Mouse (Mus musculus) myocyte (in vitro differentiated cells): Measurements from ENCODE around the gene Gm765. TPM values are rescaled to one million over a fixed set of nuclear protein-coding genes. Genes with fewer than 3 reads are reported as not detected.

Experiments
- H3K27me3 ChIP-seq: one replicate; pipeline ENCODE4 v1.6.1; 2011; ENCODE audit not compliant: control insufficient read depth, insufficient read depth, insufficient read length
- H3K36me3 ChIP-seq: one replicate; pipeline ENCODE4 v1.6.1; 2011; ENCODE audit not compliant: control insufficient read depth, insufficient read depth
- H3K4me2 ChIP-seq: one replicate; pipeline ENCODE4 v1.6.1; 2011; ENCODE audit warnings: low read depth, control low read depth
- H3K4me3 ChIP-seq: one replicate; pipeline ENCODE4 v1.5.1; 2011; ENCODE audit warnings: mild to moderate bottlenecking, control low read depth, moderate library complexity
- H3K79me2 ChIP-seq: one replicate; pipeline ENCODE4 v1.6.1; 2011; ENCODE audit not compliant: control insufficient read depth, insufficient read depth
- H3ac ChIP-seq: one replicate; pipeline ENCODE4 v1.6.1; 2011; ENCODE audit not compliant: control insufficient read depth, insufficient read length
- CEBPB ChIP-seq: IDR thresholded peaks from 2 replicates; pipeline ENCODE4 v1.6.1; 2011; ENCODE audit warnings: mild to moderate bottlenecking, moderate library complexity; ENCODE audit not compliant: poor library complexity, insufficient read depth, severe bottlenecking
- E2F4 ChIP-seq: IDR thresholded peaks from one replicate; pipeline ENCODE4 v1.6.1; 2011; ENCODE audit warnings: mild to moderate bottlenecking, control low read depth, moderate library complexity; ENCODE audit not compliant: insufficient read depth
- MAX ChIP-seq: IDR thresholded peaks from one replicate; pipeline ENCODE4 v1.6.1; 2011; ENCODE audit warnings: low read depth, mild to moderate bottlenecking, control low read depth
- MYOD1 ChIP-seq, 3 experiments: IDR thresholded peaks; one replicate each; pipeline ENCODE4 v1.6.1; 2011; ENCODE audit warnings: control low read depth in 2 of 3, low read depth in 2 of 3, mild to moderate bottlenecking in 2 of 3, moderate library complexity in 1 of 3; ENCODE audit not compliant: insufficient read length in 2 of 3, control insufficient read depth in 1 of 3
- MYOG ChIP-seq, 3 experiments: IDR thresholded peaks; one replicate each; pipeline ENCODE4 v1.6.1; 2011; ENCODE audit warnings: control low read depth in 2 of 3, low read depth in 2 of 3, mild to moderate bottlenecking in 2 of 3; ENCODE audit not compliant: insufficient read length in 2 of 3, control insufficient read depth in 1 of 3, insufficient read depth in 1 of 3
- POLR2A ChIP-seq: IDR thresholded peaks from one replicate; pipeline ENCODE4 v1.6.1; 2011; ENCODE audit warnings: low read depth, mild to moderate bottlenecking, control low read depth, moderate library complexity; ENCODE audit not compliant: insufficient read length
- POLR2AphosphoS2 ChIP-seq: IDR thresholded peaks from one replicate; pipeline ENCODE4 v1.6.1; 2011; ENCODE audit warnings: low read depth, control low read depth; ENCODE audit not compliant: insufficient read length
- REST ChIP-seq: IDR thresholded peaks from one replicate; pipeline ENCODE4 v1.6.1; 2011; ENCODE audit warnings: mild to moderate bottlenecking, control low read depth, moderate library complexity; ENCODE audit not compliant: insufficient read depth, insufficient read length
- SRF ChIP-seq: IDR thresholded peaks from one replicate; pipeline ENCODE4 v1.6.1; 2011; ENCODE audit warnings: low read depth; ENCODE audit not compliant: control insufficient read depth, insufficient read length
- TCF12 ChIP-seq: IDR thresholded peaks from one replicate; pipeline ENCODE4 v1.6.1; 2011; ENCODE audit warnings: mild to moderate bottlenecking, control low read depth; ENCODE audit not compliant: poor library complexity, insufficient read depth, severe bottlenecking
- TCF3 ChIP-seq: IDR thresholded peaks from one replicate; pipeline ENCODE4 v1.6.1; 2011; ENCODE audit warnings: low read depth, control low read depth; ENCODE audit not compliant: insufficient read length
- USF1 ChIP-seq: IDR thresholded peaks from one replicate; pipeline ENCODE4 v1.6.1; 2011; ENCODE audit warnings: low read depth, mild to moderate bottlenecking, control low read depth, moderate library complexity
- polyA plus RNA-seq: library from polyadenylated mRNA; unstranded; fragments of >200 nt; fragmentation: generic; extraction: Trizol; gene quantifications from one replicate; pipeline ENCODE4 v1.2.1, GENCODE M21; 2012; ENCODE audit warnings: missing spikeins

Gene Gm765
- polyA plus RNA-seq, 1 experiment, result not detected

DNA sequence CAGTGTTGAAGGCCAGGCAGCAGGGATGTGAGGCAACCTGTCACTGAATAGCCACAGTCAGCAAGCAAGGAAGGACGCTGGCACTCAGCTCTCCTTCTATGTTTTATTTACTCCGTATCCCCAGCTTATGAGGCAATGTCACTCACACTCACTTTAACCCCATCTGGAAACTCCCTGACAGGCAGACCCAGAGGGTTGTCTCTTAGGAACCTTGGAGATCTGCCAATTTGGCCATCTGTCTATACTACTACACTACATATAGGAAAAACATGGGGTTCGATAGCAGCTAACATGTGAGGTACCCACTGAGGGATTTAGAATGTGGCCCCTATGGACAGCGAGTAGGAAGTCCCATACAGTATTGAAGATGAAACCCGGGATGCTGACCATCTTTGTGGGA lies 12.7 kb upstream of the Gm765 start:
- Histone ChIP-seq H3K4me3 (no peak overlapping the region), H3K4me2 (no peak overlapping the region), H3K27me3 (peaks cover 14% of the 10 kb centered on the region), H3K79me2 (no peaks in the 10 kb centered on the region), H3ac (no peak overlapping the region), H3K36me3 (no peaks in the 10 kb centered on the region)
- no peak for TF ChIP-seq TCF3
- TF ChIP-seq SRF, result no peak
- TF ChIP-seq REST, result no peak
- no peak for TF ChIP-seq E2F4
- TF ChIP-seq MYOD1 (IDR thresholded peaks at IDR 0.05; ENCODE audit: control insufficient read depth in 1 of 3, insufficient read length in 2 of 3, low read depth in 2 of 3), result no peak
- no peak for TF ChIP-seq POLR2A
- no peak for TF ChIP-seq CEBPB
- no peak for TF ChIP-seq MAX
- no peak for TF ChIP-seq USF1

GRCm38 (mm10) chr6:98353285-98353684 lies 10.7 kb upstream of the Gm765 start:
- peaks cover 14% of the 10 kb centered on the region for H3K27me3 ChIP-seq
- no peak overlapping the region for H3ac ChIP-seq
- H3K4me2 ChIP-seq, result no peak overlapping the region
- no peak for TF ChIP-seq MYOD1 (IDR thresholded peaks at IDR 0.05; ENCODE audit: control insufficient read depth in 1 of 3, insufficient read length in 2 of 3, low read depth in 2 of 3)
- no peak for TF ChIP-seq REST
- no peak for TF ChIP-seq SRF
- no peaks in the 10 kb centered on the region for H3K36me3 ChIP-seq
- no peak overlapping the region for H3K4me3 ChIP-seq
- no peaks in the 10 kb centered on the region for H3K79me2 ChIP-seq

DNA sequence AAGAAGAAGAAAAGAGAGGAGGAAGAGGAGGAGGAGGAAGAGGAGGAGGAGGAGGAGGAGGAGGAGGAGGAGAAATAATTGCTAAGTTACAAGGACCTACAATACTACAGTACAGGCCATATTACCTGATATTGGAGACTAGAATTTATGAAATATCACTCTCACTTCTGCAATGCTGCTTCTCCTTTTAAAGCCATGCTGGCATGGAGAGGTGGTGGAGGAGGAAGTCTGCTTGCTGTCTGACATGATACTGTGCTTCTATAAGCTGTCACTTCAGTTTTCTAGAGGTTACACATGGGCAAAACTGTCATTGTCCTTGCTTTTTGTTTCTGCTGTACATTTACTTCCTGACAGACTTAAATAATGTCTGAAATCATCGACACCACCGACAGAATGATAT lies 9.8 kb downstream of the Gm765 start:
- no peak for TF ChIP-seq POLR2AphosphoS2
- no peak for TF ChIP-seq REST
- TF ChIP-seq POLR2A, result no peak
- TF ChIP-seq TCF12, result no peak
- no peak for TF ChIP-seq MYOG (IDR thresholded peaks at IDR 0.05; ENCODE audit: control insufficient read depth in 1 of 3, insufficient read depth in 1 of 3, insufficient read length in 2 of 3, low read depth in 2 of 3)
- no peak for TF ChIP-seq MAX
- no peak for TF ChIP-seq MYOD1 (IDR thresholded peaks at IDR 0.05; ENCODE audit: control insufficient read depth in 1 of 3, insufficient read length in 2 of 3, low read depth in 2 of 3)
- TF ChIP-seq CEBPB, result no peak
- no peak for TF ChIP-seq TCF3
- TF ChIP-seq USF1, result no peak
- no peak for TF ChIP-seq E2F4
- no peak for TF ChIP-seq SRF
- H3K36me3 ChIP-seq, result no peaks in the 10 kb centered on the region
- H3K4me2 ChIP-seq, result no peak overlapping the region
- H3K27me3 ChIP-seq, result no peaks in the 10 kb centered on the region
- no peak overlapping the region for H3K4me3 ChIP-seq
- H3ac ChIP-seq, result no peak overlapping the region
- no peaks in the 10 kb centered on the region for H3K79me2 ChIP-seq

GRCm38 (mm10) chr6:98311659-98312058 lies 30.9 kb downstream of the Gm765 start:
- no peak overlapping the region for H3ac ChIP-seq
- TF ChIP-seq MAX (no peak), CEBPB (no peak), TCF12 (no peak), MYOD1 (IDR thresholded peaks at IDR 0.05; ENCODE audit: control insufficient read depth in 1 of 3, insufficient read length in 2 of 3, low read depth in 2 of 3) (no peak), REST (no peak), POLR2AphosphoS2 (no peak), USF1 (no peak), E2F4 (no peak), TCF3 (no peak), POLR2A (no peak), MYOG (IDR thresholded peaks at IDR 0.05; ENCODE audit: control insufficient read depth in 1 of 3, insufficient read depth in 1 of 3, insufficient read length in 2 of 3, low read depth in 2 of 3) (no peak)
- no peak overlapping the region for H3K4me3 ChIP-seq
- H3K4me2 ChIP-seq, result no peak overlapping the region
- H3K79me2 ChIP-seq, result no peaks in the 10 kb centered on the region
- no peaks in the 10 kb centered on the region for H3K27me3 ChIP-seq
- H3K36me3 ChIP-seq, result no peaks in the 10 kb centered on the region

- no peaks in the 10 kb centered on the region for H3K79me2 ChIP-seq
- H3K4me2 ChIP-seq, result no peak overlapping the region
- H3K36me3 ChIP-seq, result no peaks in the 10 kb centered on the region
- no peak overlapping the region for H3ac ChIP-seq
- no peak overlapping the region for H3K4me3 ChIP-seq
- TF ChIP-seq E2F4 (no peak), POLR2A (no peak), MYOD1 (IDR thresholded peaks at IDR 0.05; ENCODE audit: control insufficient read depth in 1 of 3, insufficient read length in 2 of 3, low read depth in 2 of 3) (no peak), USF1 (no peak), TCF3 (no peak), REST (no peak), TCF12 (no peak), POLR2AphosphoS2 (no peak), MYOG (IDR thresholded peaks at IDR 0.05; ENCODE audit: control insufficient read depth in 1 of 3, insufficient read depth in 1 of 3, insufficient read length in 2 of 3, low read depth in 2 of 3) (no peak), SRF (no peak)
- H3K27me3 ChIP-seq, result no peaks in the 10 kb centered on the region
Measured at GRCm38 (mm10) chr6:98307647-98308046, 34.9 kb downstream of the Gm765 start.
